Mouse (Mus musculus): ENCODE data around the gene Rangrf.
"Not testable (repeated sequence)": the region's sequence is repeated elsewhere in the genome, so short reads cannot be mapped to it uniquely, and the experiment has no call there.

Rangrf gene

GRCm38 (mm10) chr11:68975085-68975484 lies at the start of gene Rangrf:
Gene Rangrf (minus strand): TSS chr11:68975185.
- no peak for DNase-seq

- no peak for DNase-seq
Observed at GRCm38 (mm10) chr11:69020691-69021090, 45.7 kb upstream of the Rangrf start.

GRCm38 (mm10) chr11:69016755-69017154 lies 41.8 kb upstream of the Rangrf start:
- DNase-seq, result no peak

- DNase-seq, result peak; percentile 90 to 93
Observed at GRCm38 (mm10) chr11:69015644-69016441, 40.9 kb upstream of the Rangrf start, which contains the start of gene Ctc1. Gene Ctc1 (plus strand): TSS chr11:69015911.

GRCm38 (mm10) chr11:69012071-69012601 lies 37.2 kb upstream of the Rangrf start:
- DNase-seq, result peak; percentile 93 to 95

- not testable (repeated sequence) for DNase-seq
Observed at GRCm38 (mm10) chr11:69011445-69011844, 36.5 kb upstream of the Rangrf start.

GRCm38 (mm10) chr11:69010400-69011323 lies 35.7 kb upstream of the Rangrf start:
- no peak for DNase-seq

GRCm38 (mm10) chr11:69009508-69009907 lies 34.5 kb upstream of the Rangrf start:
- DNase-seq, result no peak

- DNase-seq, result peak; percentile 87 to 90
Observed at GRCm38 (mm10) chr11:69008182-69009121, 33.5 kb upstream of the Rangrf start, which contains the start of gene Pfas. Gene Pfas (minus strand): TSS chr11:69008460.

- DNase-seq, result not testable (repeated sequence)
Observed at GRCm38 (mm10) chr11:69006575-69006974, 31.6 kb upstream of the Rangrf start.

- DNase-seq, result no peak
Observed at GRCm38 (mm10) chr11:69005193-69005592, 30.2 kb upstream of the Rangrf start.

- no peak for DNase-seq
Observed at GRCm38 (mm10) chr11:69003592-69003991, 28.6 kb upstream of the Rangrf start.

GRCm38 (mm10) chr11:69002782-69003181 lies 27.8 kb upstream of the Rangrf start:
- not testable (repeated sequence) for DNase-seq

- no peak for DNase-seq
Observed at GRCm38 (mm10) chr11:68997080-68997479, 22.1 kb upstream of the Rangrf start.

- no peak for DNase-seq
Observed at GRCm38 (mm10) chr11:68994377-68994776, 19.4 kb upstream of the Rangrf start.

- no peak for DNase-seq
Observed at GRCm38 (mm10) chr11:68993122-68993521, 18.1 kb upstream of the Rangrf start.

GRCm38 (mm10) chr11:68988341-68988740 lies 13.4 kb upstream of the Rangrf start:
- no peak for DNase-seq

- DNase-seq, result no peak
Observed at GRCm38 (mm10) chr11:68987365-68987882, 12.4 kb upstream of the Rangrf start.

GRCm38 (mm10) chr11:68982639-68983369 lies 7.8 kb upstream of the Rangrf start:
- peak; percentile 77 to 84 for DNase-seq

- DNase-seq, result peak in 1 of 2 experiments; percentile 33
Observed at GRCm38 (mm10) chr11:68980919-68981318, 5.9 kb upstream of the Rangrf start.

GRCm38 (mm10) chr11:68979320-68979733 lies 4.3 kb upstream of the Rangrf start:
- DNase-seq, result no peak

Measured in lung, adult 18-20 months (tissue).